Mouse (Mus musculus) CH12.LX (cell line): ENCODE measurements at regions not wholly inside any gene's neighbourhood (a gene's known extent, or its start where the extent isn't known, plus 50 kb on each side); places are given as distances from the start of the nearest gene placed in this dataset.

Experiments used
- CHD1 ChIP-seq: IDR thresholded peaks from 2 replicates; pipeline ENCODE4 v1.6.1; 2012; ENCODE audit warnings: low read depth, low read length, improper control_type of control experiment, inconsistent platforms
- CTCF ChIP-seq, 2 experiments: IDR thresholded peaks in 1 of 2; conservative IDR thresholded peaks in 1 of 2; 2 replicates each; pipeline ENCODE4 v1.5.1; 2011 to 2012; ENCODE audit warnings: low read depth in 2 of 2, low read length in 2 of 2, improper control_type of control experiment in 1 of 2, inconsistent platforms in 1 of 2, mild to moderate bottlenecking in 1 of 2, moderate library complexity in 1 of 2
- EP300 ChIP-seq: IDR thresholded peaks from 2 replicates; pipeline ENCODE4 v1.6.1; 2011; ENCODE audit warnings: low read length, improper control_type of control experiment
- ETS1 ChIP-seq: conservative IDR thresholded peaks from 2 replicates; pipeline ENCODE4 v1.6.1; 2012; ENCODE audit warnings: low read depth, mild to moderate bottlenecking, inconsistent platforms, low read length, improper control_type of control experiment, moderate library complexity
- MYC ChIP-seq: IDR thresholded peaks from 2 replicates; pipeline ENCODE4 v1.6.1; 2011; ENCODE audit warnings: low read depth, mild to moderate bottlenecking, improper control_type of control experiment, low read length
- NELFE ChIP-seq: IDR thresholded peaks from 2 replicates; pipeline ENCODE4 v1.6.1; 2011; ENCODE audit warnings: low read depth, low read length, improper control_type of control experiment
- NRF1 ChIP-seq: IDR thresholded peaks from 2 replicates; pipeline ENCODE4 v1.6.1; 2014; ENCODE audit warnings: low read depth, mild to moderate bottlenecking, inconsistent platforms, low read length, improper control_type of control experiment, moderate library complexity

DNA sequence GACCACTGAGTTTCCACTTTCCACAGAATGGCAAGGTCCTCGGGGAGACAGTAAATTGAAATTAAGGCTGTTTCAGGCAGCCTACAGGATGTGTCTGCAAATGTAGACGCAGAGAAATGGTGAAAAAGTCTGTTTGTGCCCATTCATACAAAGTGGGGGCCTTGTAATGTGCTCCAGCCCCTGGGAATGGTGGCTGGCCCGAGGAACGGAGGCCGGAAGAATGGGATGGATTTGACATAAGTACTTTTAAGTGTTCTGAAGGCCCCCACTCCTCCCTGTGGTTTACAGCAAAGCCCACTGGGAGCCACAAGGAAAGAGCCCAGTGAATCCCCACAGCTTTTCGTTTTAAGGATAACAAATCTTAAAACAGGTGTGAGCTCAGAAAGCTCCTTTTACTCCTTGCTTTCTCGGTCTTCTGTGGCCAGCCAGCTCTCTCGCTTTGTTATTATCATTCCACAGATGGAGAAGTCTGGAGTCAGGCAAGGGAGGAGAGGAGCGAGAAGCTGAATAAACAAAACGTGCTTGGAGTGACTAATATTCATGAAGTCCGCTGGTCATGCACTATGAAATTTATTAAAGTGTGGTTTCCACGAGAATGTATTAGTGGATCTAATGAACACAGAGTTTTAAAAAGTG, 337.7 kb downstream of the Hlx start:
- TF ChIP-seq CTCF (conservative IDR thresholded peaks at IDR 0.05 in 1 of 2, IDR thresholded peaks at IDR 0.05 in 1 of 2; ENCODE audit: low read depth in 2 of 2, low read length in 2 of 2) (no peak), CHD1 (no peak), NRF1 (no peak), NELFE (no peak), MYC (no peak), ETS1 (no peak), EP300 (no peak)
